Comparison of ENCODE assay signal across 20 mouse cellular contexts in genomic region chr10:128505974-128506373, GRCm38 (mm10). TPM values are rescaled to one million over a fixed set of nuclear protein-coding genes. Genes with fewer than 3 reads are reported as not detected.
DNase-seq lines count a peak whose midpoint lies in the region; ATAC-seq and TF ChIP-seq lines count a peak whose summit lies in the region.
"Had no signal": no experiment of that assay in that cellular context is flagged by ENCODE, and none has a peak within 500 bp of the region (broad histone marks: within the 10 kb centered on the region; RNA-seq: fewer than 3 reads in every experiment).

No protein-coding gene starts in this region.

- no peaks in the 10 kb centered on the region for H3K27me3 ChIP-seq in hindbrain, postnatal 0 days (ENCODE audit: insufficient read depth, low read length)
- no peaks in the 10 kb centered on the region for H3K27me3 ChIP-seq in hindbrain, embryonic 13.5 days
- no peaks in the 10 kb centered on the region for H3K27me3 ChIP-seq in liver, postnatal 0 days (ENCODE audit: insufficient read depth, low read length)
- H3K27me3 ChIP-seq in liver, embryonic 11.5 days (replicated peaks; ENCODE audit: control insufficient read depth, insufficient read depth, low read length): no peaks in the 10 kb centered on the region
- no peaks in the 10 kb centered on the region for H3K27me3 ChIP-seq in MEL (ENCODE audit: control insufficient read depth in 1 of 2, insufficient read depth in 2 of 2, low read length in 2 of 2)
- H3K27me3 ChIP-seq in embryonic facial prominence, embryonic 10.5 days (replicated peaks; ENCODE audit: low read depth, poor library complexity, severe bottlenecking): no peaks in the 10 kb centered on the region
- H3K27me3 ChIP-seq: embryonic facial prominence, embryonic 13.5 days; hindbrain, embryonic 15.5 days; liver, embryonic 15.5 days had no signal

- no peaks in the 10 kb centered on the region for H3K9me3 ChIP-seq in hindbrain, postnatal 0 days (ENCODE audit: low read length)
- no peaks in the 10 kb centered on the region for H3K9me3 ChIP-seq in hindbrain, embryonic 13.5 days
- H3K9me3 ChIP-seq in liver, postnatal 0 days (ENCODE audit: low read length): no peaks in the 10 kb centered on the region
- H3K9me3 ChIP-seq in liver, embryonic 11.5 days (ENCODE audit: control insufficient read depth, low read length): no peaks in the 10 kb centered on the region
- no peaks in the 10 kb centered on the region for H3K9me3 ChIP-seq in MEL (replicated peaks; ENCODE audit: insufficient read depth, low read length)
- H3K9me3 ChIP-seq in embryonic facial prominence, embryonic 10.5 days: no peaks in the 10 kb centered on the region
- H3K9me3 ChIP-seq: embryonic facial prominence, embryonic 13.5 days; hindbrain, embryonic 15.5 days; limb, embryonic 10.5 days; liver, embryonic 15.5 days had no signal

- TF ChIP-seq POLR2A in MEL (IDR thresholded peaks at IDR 0.05; ENCODE audit: control insufficient read depth in 1 of 2, insufficient read depth in 1 of 2, low read depth in 1 of 2, low read length in 2 of 2, poor library complexity in 1 of 2): no peak

- H3K4me3 ChIP-seq in hindbrain, postnatal 0 days (ENCODE audit: low read length): no peak overlapping the region
- H3K4me3 ChIP-seq in hindbrain, embryonic 13.5 days: no peak overlapping the region
- H3K4me3 ChIP-seq in liver, postnatal 0 days (ENCODE audit: low read depth, low read length): no peak overlapping the region
- H3K4me3 ChIP-seq in liver, embryonic 11.5 days (ENCODE audit: low read depth, low read length): no peak overlapping the region
- no peak overlapping the region for H3K4me3 ChIP-seq in MEL (ENCODE audit: control insufficient read depth in 1 of 2, insufficient read depth in 1 of 2, low read depth in 2 of 2, low read length in 2 of 2)
- H3K4me3 ChIP-seq in embryonic facial prominence, embryonic 10.5 days: no peak overlapping the region
- H3K4me3 ChIP-seq: embryonic facial prominence, embryonic 13.5 days; hindbrain, embryonic 15.5 days; limb, embryonic 10.5 days; liver, embryonic 15.5 days; myocyte had no signal

- no peak for ATAC-seq in hindbrain, postnatal 0 days
- no peak for ATAC-seq in hindbrain, embryonic 13.5 days (ENCODE audit: low FRiP score)
- ATAC-seq in liver, postnatal 0 days: no peak
- ATAC-seq in liver, embryonic 11.5 days (replicated peaks; ENCODE audit: low FRiP score): no peak
- ATAC-seq: forebrain, embryonic 16.5 days had no signal

- no peak for DNase-seq in hindbrain, postnatal 0 days (ENCODE audit: low spot score)
- DNase-seq in liver, postnatal 0 days: peak; percentile 8
- DNase-seq in liver, embryonic 11.5 days (ENCODE audit: low spot score): no peak
- no peak for DNase-seq in MEL (ENCODE audit: low read depth, low spot score)
- DNase-seq in embryonic facial prominence, embryonic 10.5 days (ENCODE audit: low spot score): no peak
- DNase-seq in adrenal gland, postnatal 25 days: no peak
- DNase-seq: cerebellum, adult 9-11 months; heart, postnatal 10 days; layer of hippocampus, adult 9-11 months; lung, postnatal 14 days; midbrain, embryonic 14.5 days; thymus, postnatal 36 days had no signal

- H3K79me2 ChIP-seq in MEL (ENCODE audit: control insufficient read depth, insufficient read depth, low read length, poor library complexity): no peaks in the 10 kb centered on the region

- WGBS in hindbrain, postnatal 0 days: 98% methylated on average over 14 of the region's 14 CpGs
- 94% methylated on average over 14 of the region's 14 CpGs for WGBS in hindbrain, embryonic 13.5 days
- 95% methylated on average over 14 of the region's 14 CpGs for WGBS in liver, postnatal 0 days (ENCODE audit: insufficient replicate concordance)
- WGBS in liver, embryonic 11.5 days: 94% methylated on average over 14 of the region's 14 CpGs
- WGBS in embryonic facial prominence, embryonic 10.5 days: 94% methylated on average over 14 of the region's 14 CpGs

- peak; percentile 9 for TF ChIP-seq RAD21 in MEL (IDR thresholded peaks at IDR 0.05; ENCODE audit: low read depth, low read length)

- H3K4me1 ChIP-seq in hindbrain, postnatal 0 days (ENCODE audit: insufficient read depth, low read length): no peaks in the 10 kb centered on the region
- peaks cover 4% of the 10 kb centered on the region; the same call in 1 of the 2 replicates for H3K4me1 ChIP-seq in hindbrain, embryonic 13.5 days (replicated peaks)
- peaks cover 27% of the 10 kb centered on the region for H3K4me1 ChIP-seq in liver, postnatal 0 days (ENCODE audit: insufficient read depth)
- H3K4me1 ChIP-seq in liver, embryonic 11.5 days (replicated peaks; ENCODE audit: control insufficient read depth, insufficient read depth, low read length): peaks cover 9% of the 10 kb centered on the region
- peaks cover 10 to 21% of the 10 kb centered on the region in 2 experiments for H3K4me1 ChIP-seq in MEL (ENCODE audit: control insufficient read depth in 1 of 2, insufficient read depth in 2 of 2, low read length in 2 of 2)
- 0 out of 2 replicates have a peak, but pooled peaks cover 2% of the 10 kb centered on the region for H3K4me1 ChIP-seq in embryonic facial prominence, embryonic 10.5 days
- H3K4me1 ChIP-seq: embryonic facial prominence, embryonic 13.5 days; hindbrain, embryonic 15.5 days; limb, embryonic 10.5 days had no signal

- H3K4me2 ChIP-seq in hindbrain, postnatal 0 days (ENCODE audit: low read depth, low read length): no peak overlapping the region
- H3K4me2 ChIP-seq in hindbrain, embryonic 13.5 days: no peak overlapping the region
- no peak overlapping the region for H3K4me2 ChIP-seq in liver, postnatal 0 days (ENCODE audit: low read depth, low read length)
- H3K4me2 ChIP-seq in liver, embryonic 11.5 days: no peak overlapping the region
- H3K4me2 ChIP-seq: embryonic facial prominence, embryonic 13.5 days; heart, embryonic 11.5 days; hindbrain, embryonic 15.5 days; liver, embryonic 15.5 days had no signal

- no peak overlapping the region for H3K9ac ChIP-seq in hindbrain, postnatal 0 days (replicated peaks; ENCODE audit: low read length)
- H3K9ac ChIP-seq in hindbrain, embryonic 13.5 days: no peak overlapping the region
- H3K9ac ChIP-seq in liver, postnatal 0 days (replicated peaks): no peak overlapping the region
- H3K9ac ChIP-seq in liver, embryonic 11.5 days (ENCODE audit: low read depth, low read length): no peak overlapping the region
- H3K9ac ChIP-seq in MEL (ENCODE audit: control insufficient read depth, low read depth, low read length, poor library complexity, severe bottlenecking): no peak overlapping the region
- H3K9ac ChIP-seq: embryonic facial prominence, embryonic 13.5 days; hindbrain, embryonic 15.5 days; liver, embryonic 15.5 days had no signal

- TF ChIP-seq CTCF in hindbrain, postnatal 0 days (IDR thresholded peaks at IDR 0.05; ENCODE audit: low read depth): 0 out of 2 replicates have a peak, but pooled peaks have one; percentile 9
- peak; percentile 32; the same call in 1 of the 2 replicates for TF ChIP-seq CTCF in liver, postnatal 0 days (IDR thresholded peaks at IDR 0.05; ENCODE audit: low read depth)
- peak; percentile 28 to 46 (median 39); a peak in 5 of 6 replicates for TF ChIP-seq CTCF in MEL (IDR thresholded peaks at IDR 0.05 in 2 of 3, conservative IDR thresholded peaks at IDR 0.05 in 1 of 3; ENCODE audit: control insufficient read depth in 1 of 3, insufficient read depth in 1 of 3, low read depth in 2 of 3, low read length in 3 of 3, poor library complexity in 1 of 3, severe bottlenecking in 1 of 3)

- H3K36me3 ChIP-seq in hindbrain, postnatal 0 days (ENCODE audit: insufficient read depth, low read length): no peaks in the 10 kb centered on the region
- H3K36me3 ChIP-seq in hindbrain, embryonic 13.5 days: peaks cover 16% of the 10 kb centered on the region
- H3K36me3 ChIP-seq in liver, postnatal 0 days (replicated peaks; ENCODE audit: insufficient read depth, low read length): peaks cover 11% of the 10 kb centered on the region
- H3K36me3 ChIP-seq in liver, embryonic 11.5 days (ENCODE audit: control insufficient read depth, insufficient read depth, low read length): peaks cover 9% of the 10 kb centered on the region
- H3K36me3 ChIP-seq in MEL (ENCODE audit: control insufficient read depth in 1 of 2, insufficient read depth in 2 of 2, low read length in 2 of 2): peaks cover 0 to 20% of the 10 kb centered on the region in 2 experiments; a peak in 2 of 4 replicates
- H3K36me3 ChIP-seq in embryonic facial prominence, embryonic 10.5 days (replicated peaks): peaks cover 7% of the 10 kb centered on the region; the same call in 1 of the 2 replicates
- H3K36me3 ChIP-seq: hindbrain, embryonic 15.5 days had no signal

- TF ChIP-seq EP300 in liver, postnatal 0 days (IDR thresholded peaks at IDR 0.05; ENCODE audit: low read depth): no peak
- TF ChIP-seq EP300 in MEL (IDR thresholded peaks at IDR 0.05; ENCODE audit: low read depth in 1 of 2, low read length in 2 of 2): no peak

- H3K27ac ChIP-seq in hindbrain, postnatal 0 days: no peak overlapping the region
- H3K27ac ChIP-seq in hindbrain, embryonic 13.5 days: no peak overlapping the region
- no peak overlapping the region for H3K27ac ChIP-seq in liver, postnatal 0 days (ENCODE audit: low read depth)
- H3K27ac ChIP-seq in liver, embryonic 11.5 days (ENCODE audit: low read depth, low read length): no peak overlapping the region
- no peak overlapping the region for H3K27ac ChIP-seq in MEL (ENCODE audit: control insufficient read depth, low read depth, low read length)
- H3K27ac ChIP-seq in embryonic facial prominence, embryonic 10.5 days (replicated peaks): no peak overlapping the region
- H3K27ac ChIP-seq: embryonic facial prominence, embryonic 13.5 days; hindbrain, embryonic 15.5 days; limb, embryonic 10.5 days had no signal

RNA-seq across cellular contexts. Expression of gene Myl6b, which starts 7.5 kb away (rescaled TPM):
- 27.1 and 34.6 TPM in 2 replicates for total RNA-seq in hindbrain, postnatal 0 days (2014; rRNA removed)
- 4.2 and 4.9 TPM in 2 replicates for polyA plus RNA-seq in hindbrain, postnatal 0 days (2015; fragmentation: Nextera tagmentation; extraction: Ambion mirVana)
- 4.1 and 4.2 TPM in 2 replicates for polyA plus RNA-seq in hindbrain, embryonic 13.5 days (2015; fragmentation: Nextera tagmentation; extraction: Ambion mirVana)
- 1.5 and 1.7 TPM in 2 replicates for polyA plus RNA-seq in liver, postnatal 0 days (2015; fragmentation: Nextera tagmentation; extraction: Ambion mirVana)
- polyA plus RNA-seq in liver, embryonic 11.5 days (2014; fragmentation: Nextera tagmentation; extraction: Ambion mirVana): 3.9 and 4.2 TPM in 2 replicates
- total RNA-seq in MEL (2012; rRNA removed): 1.8 and 2.6 TPM in 2 replicates
- 10 to 100 TPM in 1 of 2 experiments, not detected in 1; 18.8 TPM for polyA plus RNA-seq in MEL (2012; ENCODE audit: insufficient read depth in 1 of 2, insufficient read length in 2 of 2, low read depth in 1 of 2, low replicate concordance in 2 of 2, missing spikeins in 1 of 2)
- polyA plus RNA-seq in embryonic facial prominence, embryonic 10.5 days (2016; fragmentation: Nextera tagmentation; extraction: Ambion mirVana): 2.3 and 3.1 TPM in 2 replicates
- total RNA-seq in adrenal gland, postnatal 25 days (2021): 5.0 and 6.9 TPM in 2 replicates

RNA-seq across cellular contexts. Expression of gene Myl6, which starts 12.0 kb away (rescaled TPM):
- total RNA-seq in hindbrain, postnatal 0 days (2014; rRNA removed): 565 and 585 TPM in 2 replicates
- polyA plus RNA-seq in hindbrain, postnatal 0 days (2015; fragmentation: Nextera tagmentation; extraction: Ambion mirVana): 1,081 and 1,089 TPM in 2 replicates
- 933 and 943 TPM in 2 replicates for polyA plus RNA-seq in hindbrain, embryonic 13.5 days (2015; fragmentation: Nextera tagmentation; extraction: Ambion mirVana)
- 437 and 442 TPM in 2 replicates for polyA plus RNA-seq in liver, postnatal 0 days (2015; fragmentation: Nextera tagmentation; extraction: Ambion mirVana)
- 639 and 685 TPM in 2 replicates for polyA plus RNA-seq in liver, embryonic 11.5 days (2014; fragmentation: Nextera tagmentation; extraction: Ambion mirVana)
- 560 and 589 TPM in 2 replicates for total RNA-seq in MEL (2012; rRNA removed)
- 100 to 1,000 TPM in 1 of 2 experiments, not detected in 1; 399 TPM for polyA plus RNA-seq in MEL (2012; ENCODE audit: insufficient read depth in 1 of 2, insufficient read length in 2 of 2, low read depth in 1 of 2, low replicate concordance in 2 of 2, missing spikeins in 1 of 2)
- 733 and 768 TPM in 2 replicates for polyA plus RNA-seq in embryonic facial prominence, embryonic 10.5 days (2016; fragmentation: Nextera tagmentation; extraction: Ambion mirVana)
- total RNA-seq in adrenal gland, postnatal 25 days (2021): 791 and 820 TPM in 2 replicates

RNA-seq across cellular contexts. Expression of gene Esyt1, which starts 19.7 kb away (rescaled TPM):
- total RNA-seq in hindbrain, postnatal 0 days (2014; rRNA removed): 22.9 and 29.0 TPM in 2 replicates
- 13.3 TPM in 2 replicates for polyA plus RNA-seq in hindbrain, postnatal 0 days (2015; fragmentation: Nextera tagmentation; extraction: Ambion mirVana)
- 16.4 and 17.6 TPM in 2 replicates for polyA plus RNA-seq in hindbrain, embryonic 13.5 days (2015; fragmentation: Nextera tagmentation; extraction: Ambion mirVana)
- 6.6 and 7.6 TPM in 2 replicates for polyA plus RNA-seq in liver, postnatal 0 days (2015; fragmentation: Nextera tagmentation; extraction: Ambion mirVana)
- 19.1 TPM in 2 replicates for polyA plus RNA-seq in liver, embryonic 11.5 days (2014; fragmentation: Nextera tagmentation; extraction: Ambion mirVana)
- total RNA-seq in MEL (2012; rRNA removed): 35.1 and 35.9 TPM in 2 replicates
- polyA plus RNA-seq in MEL (2012; ENCODE audit: insufficient read depth in 1 of 2, insufficient read length in 2 of 2, low read depth in 1 of 2, low replicate concordance in 2 of 2, missing spikeins in 1 of 2): 10 to 100 TPM; 53.4 to 57.0 TPM
- 11.9 and 13.6 TPM in 2 replicates for polyA plus RNA-seq in embryonic facial prominence, embryonic 10.5 days (2016; fragmentation: Nextera tagmentation; extraction: Ambion mirVana)
- 18.1 and 22.9 TPM in 2 replicates for total RNA-seq in adrenal gland, postnatal 25 days (2021)

RNA-seq across cellular contexts. Expression of gene Zc3h10, which starts 41.6 kb away (rescaled TPM):
- total RNA-seq in hindbrain, postnatal 0 days (2014; rRNA removed): 19.3 and 19.4 TPM in 2 replicates
- polyA plus RNA-seq in hindbrain, postnatal 0 days (2015; fragmentation: Nextera tagmentation; extraction: Ambion mirVana): 12.5 and 13.8 TPM in 2 replicates
- polyA plus RNA-seq in hindbrain, embryonic 13.5 days (2015; fragmentation: Nextera tagmentation; extraction: Ambion mirVana): 19.7 and 20.9 TPM in 2 replicates
- 5.0 and 5.4 TPM in 2 replicates for polyA plus RNA-seq in liver, postnatal 0 days (2015; fragmentation: Nextera tagmentation; extraction: Ambion mirVana)
- 9.9 and 11.1 TPM in 2 replicates for polyA plus RNA-seq in liver, embryonic 11.5 days (2014; fragmentation: Nextera tagmentation; extraction: Ambion mirVana)
- total RNA-seq in MEL (2012; rRNA removed): 14.2 and 14.6 TPM in 2 replicates
- 10 to 100 TPM in 1 of 2 experiments, not detected in 1; 17.3 TPM for polyA plus RNA-seq in MEL (2012; ENCODE audit: insufficient read depth in 1 of 2, insufficient read length in 2 of 2, low read depth in 1 of 2, low replicate concordance in 2 of 2, missing spikeins in 1 of 2)
- 15.9 and 17.4 TPM in 2 replicates for polyA plus RNA-seq in embryonic facial prominence, embryonic 10.5 days (2016; fragmentation: Nextera tagmentation; extraction: Ambion mirVana)
- total RNA-seq in adrenal gland, postnatal 25 days (2021): 9.1 and 13.6 TPM in 2 replicates

RNA-seq across cellular contexts. Expression of gene Rpl41, which starts 43.1 kb away (rescaled TPM):
- 412 and 501 TPM in 2 replicates for total RNA-seq in hindbrain, postnatal 0 days (2014; rRNA removed)
- 2,609 and 2,618 TPM in 2 replicates for polyA plus RNA-seq in hindbrain, postnatal 0 days (2015; fragmentation: Nextera tagmentation; extraction: Ambion mirVana)
- polyA plus RNA-seq in hindbrain, embryonic 13.5 days (2015; fragmentation: Nextera tagmentation; extraction: Ambion mirVana): 2,639 and 2,680 TPM in 2 replicates
- polyA plus RNA-seq in liver, postnatal 0 days (2015; fragmentation: Nextera tagmentation; extraction: Ambion mirVana): 2,058 and 2,065 TPM in 2 replicates
- 3,476 and 3,859 TPM in 2 replicates for polyA plus RNA-seq in liver, embryonic 11.5 days (2014; fragmentation: Nextera tagmentation; extraction: Ambion mirVana)
- total RNA-seq in MEL (2012; rRNA removed): 6,649 and 6,931 TPM in 2 replicates
- polyA plus RNA-seq in MEL (2012; ENCODE audit: insufficient read depth in 1 of 2, insufficient read length in 2 of 2, low read depth in 1 of 2, low replicate concordance in 2 of 2, missing spikeins in 1 of 2): over 10,000 TPM in 1 of 2 experiments, 100 to 1,000 TPM in 1; 274 to 10,905 TPM
- 3,494 and 3,561 TPM in 2 replicates for polyA plus RNA-seq in embryonic facial prominence, embryonic 10.5 days (2016; fragmentation: Nextera tagmentation; extraction: Ambion mirVana)
- total RNA-seq in adrenal gland, postnatal 25 days (2021): 2,617 and 2,671 TPM in 2 replicates
